Mouse (Mus musculus): ENCODE data around the gene Acap2. TPM values are rescaled to one million over a fixed set of nuclear protein-coding genes. Genes with fewer than 3 reads are reported as not detected.

The Acap2 gene
- total RNA-seq, 4 experiments from 2014 or later = 16.8 to 18.6 (median 17.4) TPM

DNA sequence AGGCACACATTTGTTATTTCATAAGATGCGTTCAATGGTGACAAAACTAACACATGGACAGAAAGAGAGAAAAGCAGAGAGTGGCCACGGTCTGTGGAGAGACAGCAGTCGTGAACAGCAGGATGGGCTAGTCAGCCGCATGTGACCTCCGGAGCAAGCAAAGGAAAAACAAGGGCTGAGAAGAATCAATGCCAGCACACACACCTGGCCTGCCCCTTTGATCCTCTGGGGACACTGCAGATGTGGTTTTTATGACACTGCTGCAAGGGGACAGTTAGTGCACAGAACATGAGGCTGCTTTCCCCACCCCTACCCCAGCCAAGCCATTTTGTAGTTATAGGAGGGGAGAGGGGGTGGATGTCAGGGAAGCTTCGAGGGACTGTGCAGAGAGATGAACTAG, 152.9 kb downstream of the Acap2 start:
- DNase-seq (ENCODE audit: low spot score) = no peak

DNA sequence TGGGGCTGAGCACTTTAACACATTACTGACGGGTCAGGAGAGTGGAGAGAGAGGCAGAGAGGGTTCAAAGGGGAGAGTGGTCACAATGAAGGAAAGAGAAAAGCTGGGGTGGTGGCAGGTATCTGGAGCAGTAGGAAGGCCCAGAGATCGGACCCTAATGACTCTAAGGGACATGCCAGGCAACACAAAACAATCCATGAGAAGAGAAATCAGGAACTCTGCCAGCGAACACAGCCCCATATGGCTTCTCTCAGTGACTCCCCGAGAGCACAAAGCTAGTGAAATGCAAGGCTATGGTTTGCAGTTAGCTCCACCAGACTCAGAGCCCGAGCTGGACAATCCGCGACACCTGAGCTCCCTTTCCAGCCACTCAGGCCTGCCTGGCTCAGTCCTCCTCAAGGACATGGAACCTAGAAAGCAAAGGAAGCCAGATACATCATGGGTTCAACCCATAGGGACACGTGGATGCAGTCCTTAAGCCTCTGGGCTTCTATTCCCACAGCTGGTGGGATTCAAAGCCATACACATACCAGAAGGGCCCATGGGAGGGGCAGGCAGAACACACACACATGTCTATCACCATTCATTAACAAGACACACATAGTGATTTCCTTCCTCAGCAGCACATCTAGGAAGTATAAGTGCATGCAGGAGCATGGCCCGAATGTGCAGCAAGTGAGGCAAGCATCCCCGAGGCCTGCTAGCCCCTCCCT, 153.7 kb downstream of the Acap2 start:
- DNase-seq (ENCODE audit: low spot score) = no peak

DNA sequence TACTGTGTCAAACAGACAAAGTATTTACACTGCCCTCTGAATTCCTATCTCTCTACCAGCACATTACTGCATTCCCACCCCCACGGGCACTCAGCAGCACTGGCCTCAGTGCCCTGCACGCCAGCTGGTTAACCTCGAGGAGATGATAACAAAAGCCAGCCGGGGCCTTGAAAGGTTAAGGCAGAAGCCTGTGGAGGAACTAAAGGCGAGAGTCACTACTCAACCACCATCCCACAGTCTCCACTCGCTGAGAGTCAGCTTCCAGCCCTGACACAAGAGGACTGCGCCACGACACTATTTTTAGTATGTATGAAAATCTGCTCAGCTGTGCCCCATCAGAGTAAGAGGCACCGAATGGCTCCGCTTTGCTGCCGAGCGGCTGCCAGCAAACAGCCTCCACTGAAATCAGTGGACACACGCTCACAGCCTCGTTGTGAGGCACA, 154.8 kb downstream of the Acap2 start:
- no peak for DNase-seq (ENCODE audit: low spot score)

DNA sequence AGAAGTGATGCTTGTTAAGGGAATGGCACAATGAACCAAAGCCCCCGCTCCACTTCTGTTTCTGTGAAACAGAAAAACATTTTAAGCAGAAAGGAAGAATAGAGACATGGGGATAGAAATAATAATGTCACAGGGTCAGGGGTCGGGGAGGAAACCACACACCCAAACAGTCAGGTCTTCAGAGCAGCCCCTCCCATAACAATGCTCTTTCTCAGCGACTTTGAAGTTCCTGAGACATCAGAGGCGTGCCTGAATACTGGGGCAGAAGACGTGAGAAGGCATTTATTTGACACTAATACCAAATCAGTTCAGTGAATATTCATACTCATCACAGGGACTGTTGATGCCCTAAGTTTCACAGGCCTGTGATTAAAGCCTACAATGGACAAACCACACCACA, 155.8 kb downstream of the Acap2 start:
- DNase-seq (ENCODE audit: low spot score) = no peak

DNA sequence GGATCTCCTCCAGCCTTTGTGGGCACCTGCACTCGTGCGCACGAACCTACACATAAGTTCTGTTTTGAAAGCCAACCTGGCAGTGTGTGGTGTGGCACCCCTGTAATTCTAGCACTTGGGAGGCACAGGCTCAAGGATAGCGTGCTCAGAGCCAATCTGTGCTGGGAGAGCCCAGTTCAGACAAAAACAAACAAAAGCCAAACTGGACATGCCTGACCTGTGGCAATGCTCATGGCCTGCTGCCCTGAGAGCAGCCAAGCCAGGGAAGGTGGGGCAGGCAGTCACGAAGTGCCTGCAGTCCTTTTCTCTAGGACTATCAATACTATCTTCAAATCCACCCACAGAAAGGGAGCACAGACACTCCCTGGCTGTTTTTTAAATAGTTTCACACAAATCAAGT, 157.9 kb downstream of the Acap2 start:
- no peak for DNase-seq (ENCODE audit: low spot score)

Other genes starting within 250 kb of the Acap2 start
- gene Xxylt1, start 119.8 kb downstream of the Acap2 start, total RNA-seq (2022) = 10 to 100 TPM; 10.3 to 12.9 (median 12.5) TPM
- 10 to 100 TPM; 74.1 to 92.4 (median 77.5) TPM for gene Ppp1r2, start 74.0 kb upstream of the Acap2 start, total RNA-seq (2022)
- 1 to 10 TPM; 3.6 to 6.1 (median 4.9) TPM for gene Apod, start 113.6 kb upstream of the Acap2 start, total RNA-seq (2022)
- 100 to 1,000 TPM; 234 to 417 (median 264) TPM for gene Bdh1, start 221.0 kb upstream of the Acap2 start, total RNA-seq (2022)